Mouse (Mus musculus) c-Kit-negative CD71-positive TER-119-positive erythroid progenitor cells, embryonic 14.5 days (primary cell): ENCODE data around the gene Bbs7.
A peak's percentile ranks its signal among the peaks of the same experiment; 100 is the strongest.
"Not testable (repeated sequence)": the region's sequence is repeated elsewhere in the genome, so short reads cannot be mapped to it uniquely, and the experiment has no call there.

Source experiments
- DNase-seq: peaks from one replicate; pipeline ENCODE4 v3.0.0-alpha.2; 2013; ENCODE audit warnings: low read depth, low spot score

Bbs7 gene

GRCm38 (mm10) chr3:36613202-36613907, at the start of gene Bbs7:
Gene Bbs7, minus strand, starts transcription at chr3:36613477.
- peak; percentile 78 for DNase-seq

GRCm38 (mm10) chr3:36645245-36645559, 31.9 kb upstream of the Bbs7 start:
- not testable (repeated sequence) for DNase-seq

GRCm38 (mm10) chr3:36644554-36645244, 31.4 kb upstream of the Bbs7 start:
- no peak for DNase-seq

- DNase-seq, result no peak
Observed at GRCm38 (mm10) chr3:36643354-36643753, 30.1 kb upstream of the Bbs7 start.

- DNase-seq, result no peak
Observed at GRCm38 (mm10) chr3:36642736-36643135, 29.5 kb upstream of the Bbs7 start.

GRCm38 (mm10) chr3:36640787-36641186, 27.5 kb upstream of the Bbs7 start:
- no peak for DNase-seq

- DNase-seq, result no peak
Observed at GRCm38 (mm10) chr3:36635449-36635848, 22.2 kb upstream of the Bbs7 start.

- DNase-seq, result no peak
Observed at GRCm38 (mm10) chr3:36626803-36627202, 13.5 kb upstream of the Bbs7 start.

GRCm38 (mm10) chr3:36618181-36618580, 4.9 kb upstream of the Bbs7 start:
- DNase-seq, result no peak

- DNase-seq, result no peak
Observed at GRCm38 (mm10) chr3:36613908-36614255, 605 bp upstream of the Bbs7 start.

GRCm38 (mm10) chr3:36612687-36613086, 590 bp downstream of the Bbs7 start:
- no peak for DNase-seq

GRCm38 (mm10) chr3:36605894-36606783, 7.1 kb downstream of the Bbs7 start:
- peak; percentile 47 for DNase-seq

- DNase-seq, result not testable (repeated sequence)
Observed at GRCm38 (mm10) chr3:36599773-36600172, 13.5 kb downstream of the Bbs7 start.

GRCm38 (mm10) chr3:36598811-36599210, 14.5 kb downstream of the Bbs7 start:
- no peak for DNase-seq

GRCm38 (mm10) chr3:36571827-36572378, 41.4 kb downstream of the Bbs7 start, which contains the start of gene Ccna2:
Gene Ccna2, minus strand, starts transcription at chr3:36572150.
- DNase-seq, result peak; percentile 98

GRCm38 (mm10) chr3:36571361-36571826, 41.9 kb downstream of the Bbs7 start:
- no peak for DNase-seq

GRCm38 (mm10) chr3:36569836-36570235, 43.4 kb downstream of the Bbs7 start:
- peak; percentile 54 for DNase-seq

- DNase-seq, result no peak
Observed at GRCm38 (mm10) chr3:36563666-36564065, 49.6 kb downstream of the Bbs7 start.

GRCm38 (mm10) chr3:36559606-36560005, 53.7 kb downstream of the Bbs7 start:
- peak; percentile 60 for DNase-seq

GRCm38 (mm10) chr3:36557601-36558000, 55.7 kb downstream of the Bbs7 start:
- DNase-seq, result no peak

GRCm38 (mm10) chr3:36552406-36553047, 60.8 kb downstream of the Bbs7 start, which contains the start of gene Exosc9:
Gene Exosc9, plus strand, starts transcription at chr3:36552606.
- peak; percentile 67 for DNase-seq
